Mouse (Mus musculus) neural tube, postnatal 0 days (tissue): ENCODE data around the gene Gm10642. TPM values are rescaled to one million over a fixed set of nuclear protein-coding genes. Genes with fewer than 3 reads are reported as not detected.

Source experiments
- polyA plus RNA-seq: library from polyadenylated mRNA; unstranded; fragments of >200 nt; fragmentation: Nextera tagmentation; extraction: Ambion mirVana; gene quantifications from 2 replicates; pipeline ENCODE4 v1.2.1, GENCODE M21; 2015

Gm10642 gene
- 1.4 and 2.1 TPM in 2 replicates for polyA plus RNA-seq

GRCm38 (mm10) chr9:70656130-70657007 lies at the start of gene Gm10642:
TSS of gene Gm10642 (plus strand) at chr9:70656251.

GRCm38 (mm10) chr9:70657013-70657967 lies 1.2 kb downstream of the Gm10642 start, which contains the start of gene Mindy2:
TSS of gene Mindy2 (minus strand) at chr9:70657174.

GRCm38 (mm10) chr9:70678682-70679131 lies 22.7 kb downstream of the Gm10642 start, which contains the start of gene Adam10:
TSS of gene Adam10 (plus strand) at chr9:70678997.

Other genes starting within 250 kb of the Gm10642 start
- 12.4 and 13.2 TPM in 2 replicates for gene Ccnb2, start 234.7 kb upstream of the Gm10642 start, polyA plus RNA-seq
- 19.0 and 21.0 TPM in 2 replicates for gene Rnf111, start 152.5 kb upstream of the Gm10642 start, polyA plus RNA-seq
- 37.7 and 44.0 TPM in 2 replicates for gene Sltm, start 113.5 kb upstream of the Gm10642 start, polyA plus RNA-seq
- 23.4 and 28.1 TPM in 2 replicates for gene Mindy2, start 923 bp downstream of the Gm10642 start, polyA plus RNA-seq
- 38.3 and 40.8 TPM in 2 replicates for gene Adam10, start 22.7 kb downstream of the Gm10642 start, polyA plus RNA-seq